Comparison of ENCODE assay signal across 9 mouse cellular contexts in the genomic region with DNA sequence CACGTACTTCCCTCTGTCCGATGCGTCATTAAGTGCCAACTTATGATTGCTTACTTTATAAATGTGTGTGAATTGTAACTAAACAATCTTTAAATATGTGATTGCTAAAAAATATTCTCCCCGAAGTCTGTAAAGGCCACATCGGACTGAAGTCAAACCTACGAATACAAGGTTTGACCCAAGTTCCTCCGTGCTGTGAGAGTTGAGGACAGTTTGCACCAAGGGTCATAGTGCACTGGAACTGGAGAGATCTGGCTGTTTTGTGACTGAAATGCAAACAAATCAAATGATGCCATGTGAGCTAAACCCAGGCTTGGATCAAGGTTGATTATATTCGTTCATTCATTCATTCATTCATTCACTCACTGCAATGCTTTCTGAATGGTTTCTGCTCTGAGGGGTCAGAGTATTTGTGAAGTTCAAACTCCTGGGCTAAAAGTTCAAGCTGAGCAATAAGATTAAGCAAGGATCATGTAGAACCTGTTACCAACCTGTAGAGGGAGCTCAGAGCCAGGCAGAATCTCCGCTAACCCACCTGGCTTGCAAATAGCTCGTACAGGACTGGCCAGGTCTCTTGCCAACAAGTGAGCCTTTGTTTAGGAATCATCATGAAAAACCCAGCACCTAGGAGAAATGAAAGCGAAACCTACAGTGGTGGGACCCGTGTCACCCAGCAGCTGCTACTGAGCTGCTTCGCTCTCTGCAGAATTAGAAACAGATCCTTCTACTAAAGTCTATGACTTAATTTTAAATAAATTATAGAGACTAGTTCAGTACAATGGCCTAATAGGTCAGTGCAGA.
DNase-seq lines count a peak whose midpoint lies in the region; ATAC-seq and TF ChIP-seq lines count a peak whose summit lies in the region.
"Had no signal": no experiment of that assay in that cellular context is flagged by ENCODE, and none has a peak within 500 bp of the region (broad histone marks: within the 10 kb centered on the region; RNA-seq: fewer than 3 reads in every experiment).

No protein-coding gene starts in this region.

- peak; percentile 43 for TF ChIP-seq CTCF in C2C12 (IDR thresholded peaks at IDR 0.05; ENCODE audit: control insufficient read depth, insufficient read depth, insufficient read length)
- TF ChIP-seq CTCF in kidney, adult 2 months (conservative IDR thresholded peaks at IDR 0.05; ENCODE audit: insufficient read depth, insufficient read length, low read depth, low read length) = peak; percentile 88

- peak; percentile 80 for ATAC-seq in liver, embryonic 13.5 days (ENCODE audit: low read depth)

- 48% methylated on average over 13 of the region's 13 CpGs for WGBS in embryonic facial prominence, embryonic 10.5 days
- 35% methylated on average over 13 of the region's 13 CpGs for WGBS in kidney, adult 2 months
- 39% methylated on average over 13 of the region's 13 CpGs for WGBS in liver, embryonic 13.5 days (ENCODE audit: insufficient replicate concordance)

- H3K4me1 ChIP-seq in embryonic facial prominence, embryonic 10.5 days = peaks cover 14% of the 10 kb centered on the region
- peaks cover 7% of the 10 kb centered on the region; the same call in 1 of the 2 replicates for H3K4me1 ChIP-seq in kidney, adult 2 months (ENCODE audit: control insufficient read depth, insufficient read depth, low read length)
- H3K4me1 ChIP-seq in liver, embryonic 13.5 days (replicated peaks) = peaks cover 42% of the 10 kb centered on the region

- H3ac ChIP-seq in C2C12 (ENCODE audit: control insufficient read depth, insufficient read length, low read depth) = no peak overlapping the region
- no peak overlapping the region for H3ac ChIP-seq in myocyte (ENCODE audit: control insufficient read depth, insufficient read length)

- H3K27me3 ChIP-seq in C2C12 (ENCODE audit: control insufficient read depth, insufficient read depth, insufficient read length) (no peaks in the 10 kb centered on the region), myocyte (ENCODE audit: control insufficient read depth, insufficient read depth, insufficient read length) (no peaks in the 10 kb centered on the region)
- no peaks in the 10 kb centered on the region for H3K27me3 ChIP-seq in embryonic facial prominence, embryonic 10.5 days (replicated peaks; ENCODE audit: low read depth, poor library complexity, severe bottlenecking)
- no peaks in the 10 kb centered on the region for H3K27me3 ChIP-seq in kidney, adult 2 months (replicated peaks; ENCODE audit: control insufficient read depth, insufficient read depth, low read length)
- H3K27me3 ChIP-seq in liver, embryonic 13.5 days = no peaks in the 10 kb centered on the region

- H3K36me3 ChIP-seq in C2C12 (ENCODE audit: control insufficient read depth, insufficient read depth) (no peaks in the 10 kb centered on the region), myocyte (ENCODE audit: control insufficient read depth, insufficient read depth) (no peaks in the 10 kb centered on the region)
- no peaks in the 10 kb centered on the region for H3K36me3 ChIP-seq in embryonic facial prominence, embryonic 10.5 days (replicated peaks)
- H3K36me3 ChIP-seq in kidney, adult 2 months (ENCODE audit: control insufficient read depth, insufficient read depth, low read length) = no peaks in the 10 kb centered on the region
- H3K36me3 ChIP-seq in liver, embryonic 13.5 days = no peaks in the 10 kb centered on the region

- peak overlapping the region; percentile 41 for H3K4me2 ChIP-seq in liver, embryonic 13.5 days
- peak overlapping the region; percentile 60 for H3K4me2 ChIP-seq in myocyte (ENCODE audit: low read depth)

- peak overlapping the region; percentile 16; the same call in 1 of the 2 replicates for H3K9ac ChIP-seq in liver, embryonic 13.5 days

- H3K27ac ChIP-seq in embryonic facial prominence, embryonic 10.5 days (replicated peaks) = peak overlapping the region; percentile 4; the same call in 1 of the 2 replicates
- H3K27ac ChIP-seq in kidney, adult 2 months (ENCODE audit: insufficient read depth, low read depth, low read length) = no peak overlapping the region
- H3K27ac ChIP-seq in liver, embryonic 13.5 days = peak overlapping the region; percentile 40

- no peak for TF ChIP-seq POLR2A in kidney, adult 2 months (IDR thresholded peaks at IDR 0.05; ENCODE audit: low read depth, low read length)
- TF ChIP-seq POLR2A in myocyte (IDR thresholded peaks at IDR 0.05; ENCODE audit: insufficient read length, low read depth) = no peak

- no peak overlapping the region for H3K4me3 ChIP-seq in C2C12 (ENCODE audit: insufficient read depth, poor library complexity, severe bottlenecking)
- H3K4me3 ChIP-seq in embryonic facial prominence, embryonic 10.5 days = no peak overlapping the region
- H3K4me3 ChIP-seq in kidney, adult 2 months (ENCODE audit: insufficient read depth, low read depth, low read length) = peak overlapping the region; percentile 29; the same call in 1 of the 2 replicates
- H3K4me3 ChIP-seq in liver, embryonic 13.5 days (replicated peaks) = no peak overlapping the region
- no peak overlapping the region for H3K4me3 ChIP-seq in myocyte
- H3K4me3 ChIP-seq: erythroblast, embryonic 14.5 days had no signal

- peak; percentile 62 to 81 for DNase-seq in adrenal gland, adult (ENCODE audit: inconsistent age in 2 of 2, low spot score in 1 of 2)
- peak; percentile 76 for DNase-seq in embryonic facial prominence, embryonic 10.5 days (ENCODE audit: low spot score)
- DNase-seq in heart, adult 9 months (ENCODE audit: low spot score in 2 of 2) = peak; percentile 56 to 58
- peak; percentile 80 for DNase-seq in kidney, adult 2 months
- DNase-seq in liver, embryonic 13.5 days = peak; percentile 48
- peak; percentile 53 for DNase-seq in telencephalon, adult 2 months (ENCODE audit: low read depth, low spot score)

- no peaks in the 10 kb centered on the region for H3K9me3 ChIP-seq in embryonic facial prominence, embryonic 10.5 days
- no peaks in the 10 kb centered on the region; the same call in 1 of the 2 replicates for H3K9me3 ChIP-seq in liver, embryonic 13.5 days (replicated peaks)

- no peaks in the 10 kb centered on the region for H3K79me3 ChIP-seq in C2C12 (ENCODE audit: low read depth)

- H3K79me2 ChIP-seq in C2C12 (ENCODE audit: control insufficient read depth, insufficient read depth) = no peaks in the 10 kb centered on the region
- no peaks in the 10 kb centered on the region for H3K79me2 ChIP-seq in myocyte (ENCODE audit: control insufficient read depth, insufficient read depth)

TF ChIP-seq in C2C12, 6 proteins besides CTCF, POLR2A, EP300 and RAD21:
- TF ChIP-seq MYOG (IDR thresholded peaks at IDR 0.05; ENCODE audit: control insufficient read depth, extremely low read depth, insufficient read length) (no peak), MYOD1 (IDR thresholded peaks at IDR 0.05; ENCODE audit: control insufficient read depth, insufficient read length, low read depth) (no peak), CEBPB (IDR thresholded peaks at IDR 0.05; ENCODE audit: low read depth) (no peak), USF1 (IDR thresholded peaks at IDR 0.05; ENCODE audit: low read depth) (no peak), MAX (IDR thresholded peaks at IDR 0.05) (no peak), FOSL1 (IDR thresholded peaks at IDR 0.05; ENCODE audit: insufficient read depth, low read length, poor library complexity, severe bottlenecking) (no peak)

TF ChIP-seq in myocyte, 11 proteins besides CTCF, POLR2A, EP300 and RAD21:
- TF ChIP-seq MYOG (IDR thresholded peaks at IDR 0.05; ENCODE audit: control insufficient read depth in 1 of 3, insufficient read depth in 1 of 3, insufficient read length in 2 of 3, low read depth in 2 of 3) (no peak), MAX (IDR thresholded peaks at IDR 0.05; ENCODE audit: low read depth) (no peak), REST (IDR thresholded peaks at IDR 0.05; ENCODE audit: insufficient read depth, insufficient read length) (no peak), E2F4 (IDR thresholded peaks at IDR 0.05; ENCODE audit: insufficient read depth) (no peak), USF1 (IDR thresholded peaks at IDR 0.05; ENCODE audit: low read depth) (no peak), MYOD1 (IDR thresholded peaks at IDR 0.05; ENCODE audit: control insufficient read depth in 1 of 3, insufficient read length in 2 of 3, low read depth in 2 of 3) (no peak), TCF12 (IDR thresholded peaks at IDR 0.05; ENCODE audit: insufficient read depth, poor library complexity, severe bottlenecking) (no peak)
